Mouse (Mus musculus): ENCODE measurements around the gene Fam129b. TPM values are rescaled to one million over a fixed set of nuclear protein-coding genes. Genes with fewer than 3 reads are reported as not detected.

Gene Fam129b
- polyA plus RNA-seq, 2 experiments = 2.7 to 5.9 TPM

- DNase-seq (ENCODE audit: low read depth in 3 of 3, low spot score in 3 of 3) (no peak), ATAC-seq (ENCODE audit: insufficient read depth) (no peak)
- H3K4me2 ChIP-seq (ENCODE audit: low read depth) = no peak overlapping the region
- 67% methylated on average over 10 of the region's 10 CpGs for WGBS (ENCODE audit: insufficient replicate concordance)
- no peaks in the 10 kb centered on the region for H3K9me3 ChIP-seq (ENCODE audit: control insufficient read depth, low read length)
- H3K27ac ChIP-seq = no peak overlapping the region
- no peak overlapping the region for H3K4me3 ChIP-seq (ENCODE audit: insufficient read depth in 1 of 2, low read depth in 2 of 2, low read length in 2 of 2)
- no peak overlapping the region for H3K9ac ChIP-seq (replicated peaks)
- H3K36me3 ChIP-seq (replicated peaks; ENCODE audit: control insufficient read depth, insufficient read depth, low read depth) = no peaks in the 10 kb centered on the region
- H3K27me3 ChIP-seq (ENCODE audit: control insufficient read depth, insufficient read depth, low read length) = no peaks in the 10 kb centered on the region
- H3K4me1 ChIP-seq (replicated peaks; ENCODE audit: control insufficient read depth in 2 of 2, insufficient read depth in 2 of 2, low read length in 1 of 2) = no peaks in the 10 kb centered on the region
- no peak for TF ChIP-seq EP300 (IDR thresholded peaks at IDR 0.05; ENCODE audit: low read depth)
- TF ChIP-seq CTCF (IDR thresholded peaks at IDR 0.05; ENCODE audit: low read depth) = no peak
These were observed 48.5 kb downstream of the Fam129b start for GRCm38 (mm10) chr2:32924306-32924844.

- Histone ChIP-seq H3K9me3 (ENCODE audit: control insufficient read depth, low read length) (no peaks in the 10 kb centered on the region), H3K4me1 (replicated peaks; ENCODE audit: control insufficient read depth in 2 of 2, insufficient read depth in 2 of 2, low read length in 1 of 2) (no peaks in the 10 kb centered on the region), H3K4me3 (ENCODE audit: insufficient read depth in 1 of 2, low read depth in 2 of 2, low read length in 2 of 2) (no peak overlapping the region), H3K4me2 (ENCODE audit: low read depth) (no peak overlapping the region), H3K36me3 (replicated peaks; ENCODE audit: control insufficient read depth, insufficient read depth, low read depth) (no peaks in the 10 kb centered on the region), H3K9ac (replicated peaks) (no peak overlapping the region), H3K27ac (no peak overlapping the region), H3K27me3 (ENCODE audit: control insufficient read depth, insufficient read depth, low read length) (no peaks in the 10 kb centered on the region)
- 83% methylated on average over 11 of the region's 12 CpGs for WGBS (ENCODE audit: insufficient replicate concordance)
- TF ChIP-seq EP300 (IDR thresholded peaks at IDR 0.05; ENCODE audit: low read depth) (no peak), CTCF (IDR thresholded peaks at IDR 0.05; ENCODE audit: low read depth) (no peak)
- DNase-seq (ENCODE audit: low read depth in 3 of 3, low spot score in 3 of 3) = no peak
- ATAC-seq (ENCODE audit: insufficient read depth) = no peak
These were observed 50.6 kb downstream of the Fam129b start for GRCm38 (mm10) chr2:32926330-32927075.

GRCm38 (mm10) chr2:32927624-32928234 is 51.8 kb downstream of the Fam129b start:
- Histone ChIP-seq H3K9me3 (ENCODE audit: control insufficient read depth, low read length) (no peaks in the 10 kb centered on the region), H3K4me1 (replicated peaks; ENCODE audit: control insufficient read depth in 2 of 2, insufficient read depth in 2 of 2, low read length in 1 of 2) (no peaks in the 10 kb centered on the region), H3K36me3 (replicated peaks; ENCODE audit: control insufficient read depth, insufficient read depth, low read depth) (no peaks in the 10 kb centered on the region), H3K9ac (replicated peaks) (no peak overlapping the region), H3K27me3 (ENCODE audit: control insufficient read depth, insufficient read depth, low read length) (no peaks in the 10 kb centered on the region), H3K4me2 (ENCODE audit: low read depth) (no peak overlapping the region), H3K4me3 (ENCODE audit: insufficient read depth in 1 of 2, low read depth in 2 of 2, low read length in 2 of 2) (no peak overlapping the region), H3K27ac (no peak overlapping the region)
- TF ChIP-seq EP300 (IDR thresholded peaks at IDR 0.05; ENCODE audit: low read depth) (no peak), CTCF (IDR thresholded peaks at IDR 0.05; ENCODE audit: low read depth) (no peak)
- DNase-seq (ENCODE audit: low read depth in 3 of 3, low spot score in 3 of 3) (no peak), ATAC-seq (ENCODE audit: insufficient read depth) (no peak)
- WGBS (ENCODE audit: insufficient replicate concordance) = 67% methylated on average over 15 of the region's 15 CpGs

- H3K4me2 ChIP-seq (ENCODE audit: low read depth) = no peak overlapping the region
- no peaks in the 10 kb centered on the region for H3K36me3 ChIP-seq (replicated peaks; ENCODE audit: control insufficient read depth, insufficient read depth, low read depth)
- H3K9me3 ChIP-seq (ENCODE audit: control insufficient read depth, low read length) = no peaks in the 10 kb centered on the region
- TF ChIP-seq CTCF (IDR thresholded peaks at IDR 0.05; ENCODE audit: low read depth) (peak; percentile 84), EP300 (IDR thresholded peaks at IDR 0.05; ENCODE audit: low read depth) (no peak)
- no peaks in the 10 kb centered on the region for H3K27me3 ChIP-seq (ENCODE audit: control insufficient read depth, insufficient read depth, low read length)
- 28% methylated on average over 10 of the region's 10 CpGs for WGBS (ENCODE audit: insufficient replicate concordance)
- ATAC-seq (ENCODE audit: insufficient read depth) = peak; percentile 24; the same call in 1 of the 2 replicates
- H3K4me3 ChIP-seq (ENCODE audit: insufficient read depth in 1 of 2, low read depth in 2 of 2, low read length in 2 of 2) = no peak overlapping the region
- H3K27ac ChIP-seq = no peak overlapping the region
- H3K9ac ChIP-seq (replicated peaks) = no peak overlapping the region
- DNase-seq (ENCODE audit: low read depth in 3 of 3, low spot score in 3 of 3) = no peak
- H3K4me1 ChIP-seq (replicated peaks; ENCODE audit: control insufficient read depth in 2 of 2, insufficient read depth in 2 of 2, low read length in 1 of 2) = no peaks in the 10 kb centered on the region
These were observed 52.5 kb downstream of the Fam129b start for GRCm38 (mm10) chr2:32928235-32928946.

Measured in liver, embryonic 14.5 days (tissue).